Mouse (Mus musculus) B cell, adult 62 days (primary cell): Measurements from ENCODE around the gene Zfp809. TPM values are rescaled to one million over a fixed set of nuclear protein-coding genes. Genes with fewer than 3 reads are reported as not detected.

Experiments used
- total RNA-seq: library from RNA; stranded (reverse); gene quantifications from 4 replicates; pipeline ENCODE4 v1.2.4, GENCODE M21; 2023

The Zfp809 gene
- 30.0 to 35.4 TPM (median 32.2 TPM) in 4 replicates for total RNA-seq

GRCm38 (mm10) chr9:22225581-22226388 is at the start of gene Zfp809:
Gene Zfp809, plus strand, starts transcription at chr9:22225714.

DNA sequence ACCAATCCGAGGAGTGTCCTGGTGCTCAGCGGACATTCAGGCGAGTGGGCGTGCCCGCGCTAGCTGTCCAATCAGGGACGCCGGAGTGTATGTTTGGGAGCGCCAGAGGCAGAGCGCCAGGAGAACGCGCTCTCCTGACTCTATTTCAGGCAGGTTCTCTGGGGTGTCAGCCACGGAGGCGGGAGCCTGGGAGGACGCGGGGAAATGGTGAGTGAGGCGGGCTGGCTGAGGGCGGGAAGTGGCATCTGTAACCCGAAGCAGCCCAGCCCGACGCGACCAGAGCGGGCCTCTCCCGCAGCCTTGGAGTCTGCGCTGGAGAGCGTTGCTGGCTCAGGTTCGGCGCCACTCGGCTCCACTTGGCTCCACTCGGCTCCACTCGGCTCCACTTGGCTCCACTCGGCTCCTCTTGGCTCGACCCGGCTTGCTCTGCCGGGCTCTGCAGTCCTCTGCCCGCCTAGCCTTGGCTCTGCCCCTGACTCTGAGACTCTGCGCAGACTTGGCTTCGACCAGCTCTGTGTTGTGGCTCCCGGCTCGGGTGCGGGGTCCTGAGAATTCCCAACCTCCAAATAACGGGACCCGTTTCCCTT is 37.4 kb upstream of the Zfp809 start, which contains the start of gene Zfp872:
Zfp872 (plus strand) TSS at position 66 of the 587 bp plus-strand sequence.

GRCm38 (mm10) chr9:22259184-22260091 is 33.9 kb downstream of the Zfp809 start, which contains the start of gene Zfp599:
Gene Zfp599, minus strand, starts transcription at chr9:22259895.

Other genes starting within 250 kb of the Zfp809 start
- gene Rgl3, start 236.3 kb upstream of the Zfp809 start, total RNA-seq, result not detected in 4 replicates
- not detected in 4 replicates for gene Ccdc151, start 223.1 kb upstream of the Zfp809 start, total RNA-seq
- 64.4 to 73.1 TPM (median 72.2 TPM) in 4 replicates for gene Prkcsh, start 222.9 kb upstream of the Zfp809 start, total RNA-seq
- gene Elavl3, start 173.7 kb upstream of the Zfp809 start, total RNA-seq, result not detected in 4 replicates
- gene Gm49318, start 154.5 kb upstream of the Zfp809 start, total RNA-seq, result not detected in 4 replicates
- 28.4 to 35.4 TPM (median 33.4 TPM) in 4 replicates for gene Zfp653, start 154.3 kb upstream of the Zfp809 start, total RNA-seq
- 17.8 to 24.6 TPM (median 20.1 TPM) in 4 replicates for gene Ecsit, start 140.3 kb upstream of the Zfp809 start, total RNA-seq
- gene Cnn1, start 126.5 kb upstream of the Zfp809 start, total RNA-seq, result not detected in 4 replicates
- 32.6 to 40.3 TPM (median 38.1 TPM) in 4 replicates for gene Elof1, start 108.5 kb upstream of the Zfp809 start, total RNA-seq
- 180 to 182 TPM (median 181 TPM) in 4 replicates for gene Acp5, start 90.0 kb upstream of the Zfp809 start, total RNA-seq
- gene Pigyl, start 68.9 kb upstream of the Zfp809 start, total RNA-seq, result 9.4 to 13.4 TPM (median 12.8 TPM) in 4 replicates
- not detected in 4 replicates for gene Zfp872, start 37.6 kb upstream of the Zfp809 start, total RNA-seq
- 2.0 to 3.0 TPM (median 2.6 TPM) in 4 replicates for gene Zfp599, start 34.2 kb downstream of the Zfp809 start, total RNA-seq
- gene Zfp810, start 81.9 kb downstream of the Zfp809 start, total RNA-seq, result 14.5 to 15.2 TPM (median 14.8 TPM) in 4 replicates
- 0.66 to 2.4 TPM (median 1.2 TPM) in 4 replicates for gene Anln, start 163.5 kb downstream of the Zfp809 start, total RNA-seq
- gene 9530077C05Rik, start 185.8 kb downstream of the Zfp809 start, total RNA-seq, result 0.85 to 2.3 TPM (median 1.6 TPM) in 4 replicates
- not detected in 4 replicates for gene Gm17545, start 228.6 kb downstream of the Zfp809 start, total RNA-seq
- gene Rp9, start 244.0 kb downstream of the Zfp809 start, total RNA-seq, result 70.5 to 88.5 TPM (median 78.0 TPM) in 4 replicates